Mouse (Mus musculus) layer of hippocampus, adult 8-10 months (tissue): ENCODE data around the gene Fbxl5. TPM values are rescaled to one million over a fixed set of nuclear protein-coding genes. Genes with fewer than 3 reads are reported as not detected.

ENCODE experiments used
- DNase-seq, 2 experiments: peaks; one replicate each; pipeline ENCODE4 v3.0.0; 2022; ENCODE audit warnings: low spot score in 2 of 2
- total RNA-seq, 4 experiments: library from RNA; stranded (reverse); gene quantifications; 2 replicates each; pipeline ENCODE4 v1.2.4; 2022

Gene Fbxl5
- total RNA-seq, 4 experiments from 2014 or later, result 80.2 to 102 (median 94.4) TPM

GRCm38 (mm10) chr5:43836590-43836989, 15.2 kb upstream of the Fbxl5 start:
- DNase-seq, result no peak

- no peak for DNase-seq
Observed at GRCm38 (mm10) chr5:43827366-43827765, 5.9 kb upstream of the Fbxl5 start.

GRCm38 (mm10) chr5:43826883-43827282, 5.4 kb upstream of the Fbxl5 start:
- DNase-seq, result no peak

- DNase-seq, result no peak
Observed at GRCm38 (mm10) chr5:43824580-43824979, 3.1 kb upstream of the Fbxl5 start.

GRCm38 (mm10) chr5:43822824-43823223, 1.4 kb upstream of the Fbxl5 start:
- DNase-seq, result no peak

- no peak for DNase-seq
Observed at GRCm38 (mm10) chr5:43822199-43822598, 761 bp upstream of the Fbxl5 start.

- no peak for DNase-seq
Observed at GRCm38 (mm10) chr5:43820785-43821184, 653 bp downstream of the Fbxl5 start.

- no peak for DNase-seq
Observed at GRCm38 (mm10) chr5:43818695-43819094, 2.7 kb downstream of the Fbxl5 start, which contains the start of gene Bst1. Bst1 (plus strand) TSS chr5:43818885.

GRCm38 (mm10) chr5:43815769-43816168, 5.7 kb downstream of the Fbxl5 start:
- DNase-seq, result no peak

GRCm38 (mm10) chr5:43814536-43814935, 6.9 kb downstream of the Fbxl5 start:
- DNase-seq, result no peak

GRCm38 (mm10) chr5:43810427-43811062, 10.9 kb downstream of the Fbxl5 start:
- DNase-seq, result no peak

- DNase-seq, result peak; percentile 62 to 79
Observed at GRCm38 (mm10) chr5:43807744-43808696, 13.4 kb downstream of the Fbxl5 start.

GRCm38 (mm10) chr5:43806914-43807313, 14.5 kb downstream of the Fbxl5 start:
- no peak for DNase-seq

- DNase-seq, result no peak
Observed at GRCm38 (mm10) chr5:43806340-43806739, 15.1 kb downstream of the Fbxl5 start.

- no peak for DNase-seq
Observed at GRCm38 (mm10) chr5:43805401-43805800, 16.0 kb downstream of the Fbxl5 start.

GRCm38 (mm10) chr5:43801798-43802197, 19.6 kb downstream of the Fbxl5 start:
- no peak for DNase-seq

GRCm38 (mm10) chr5:43801253-43801652, 20.2 kb downstream of the Fbxl5 start:
- no peak for DNase-seq

- no peak for DNase-seq
Observed at GRCm38 (mm10) chr5:43800700-43801099, 20.7 kb downstream of the Fbxl5 start.

GRCm38 (mm10) chr5:43799530-43799929, 21.9 kb downstream of the Fbxl5 start:
- DNase-seq, result no peak

GRCm38 (mm10) chr5:43792354-43792753, 29.1 kb downstream of the Fbxl5 start:
- no peak for DNase-seq

- DNase-seq, result no peak
Observed at GRCm38 (mm10) chr5:43787976-43788752, 33.3 kb downstream of the Fbxl5 start.

GRCm38 (mm10) chr5:43786607-43787006, 34.8 kb downstream of the Fbxl5 start:
- DNase-seq, result no peak
